Mouse (Mus musculus) spleen, adult 2 months (tissue): Measurements from ENCODE around the gene Map4k3.

Source experiments
- CTCF ChIP-seq: fragments of 200-500 bp; IDR thresholded peaks from 2 replicates; pipeline ENCODE4 v1.5.1; 2011; ENCODE audit warnings: mild to moderate bottlenecking, inconsistent platforms; ENCODE audit not compliant: insufficient read depth, insufficient read length, insufficient replicate concordance; ENCODE audit errors: extremely low read depth
- POLR2A ChIP-seq: fragments of 200-500 bp; IDR thresholded peaks from 2 replicates; pipeline ENCODE4 v1.6.1; 2011; ENCODE audit warnings: low read depth, low read length, inconsistent platforms

DNA sequence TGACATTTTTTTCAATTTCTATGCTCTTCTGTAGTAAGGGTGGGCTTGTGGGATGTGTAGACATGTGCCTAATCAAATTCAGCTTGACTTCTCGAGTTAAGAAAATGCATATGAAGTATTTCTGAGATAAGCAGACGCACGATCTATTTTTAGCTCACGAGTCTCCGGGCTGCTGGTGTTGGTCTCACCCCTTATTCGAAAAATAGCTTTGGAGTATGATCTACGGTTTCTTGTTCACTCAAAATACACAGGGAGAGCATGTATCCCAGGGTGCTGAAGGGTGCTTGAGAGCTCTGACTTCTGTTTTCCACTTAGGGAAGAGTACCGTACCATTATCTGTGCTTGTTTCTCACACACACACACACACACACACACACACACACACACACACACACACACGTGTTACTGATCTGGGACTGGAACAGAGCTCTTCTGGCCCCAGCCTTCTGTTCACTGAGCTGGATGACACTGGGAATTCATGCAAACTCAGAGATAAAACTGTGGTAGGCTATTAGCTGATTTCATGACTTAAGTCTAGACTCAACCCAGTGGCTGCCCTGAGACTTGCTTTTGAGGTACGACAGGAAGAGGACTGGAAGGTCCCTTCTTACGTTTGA, 34.9 kb upstream of the Map4k3 start:
- TF ChIP-seq POLR2A (no peak), CTCF (no peak)
